Mouse (Mus musculus) spleen, adult 2 months (tissue): ENCODE measurements around the gene Aip. TPM values are rescaled to one million over a fixed set of nuclear protein-coding genes. Genes with fewer than 3 reads are reported as not detected.
"Not testable (repeated sequence)": the region's sequence is repeated elsewhere in the genome, so short reads cannot be mapped to it uniquely, and the experiment has no call there.

Experiments
- DNase-seq, 2 experiments: peaks; one replicate each; pipeline versions ENCODE4 v3.0.0 to v3.0.0-alpha.2; 2012 to 2021; ENCODE audit warnings: low spot score in 2 of 2, low read depth in 1 of 2
- H3K27ac ChIP-seq: fragments of 200-500 bp; 2 replicates; pipeline ENCODE4 v1.5.1; 2012; ENCODE audit warnings: low read length, inconsistent platforms; ENCODE audit not compliant: insufficient read depth
- H3K27me3 ChIP-seq: fragments of 200-500 bp; 2 replicates; pipeline ENCODE4 v1.6.1; 2012; ENCODE audit warnings: mild to moderate bottlenecking, moderate library complexity, low read length, inconsistent platforms; ENCODE audit not compliant: control insufficient read depth, insufficient read depth
- H3K36me3 ChIP-seq: fragments of 200-500 bp; 2 replicates; pipeline ENCODE4 v1.6.1; 2012; ENCODE audit warnings: mild to moderate bottlenecking, low read length, inconsistent platforms; ENCODE audit not compliant: control insufficient read depth, insufficient read depth
- H3K4me1 ChIP-seq: fragments of 200-500 bp; 2 replicates; pipeline ENCODE4 v1.6.1; 2011; ENCODE audit warnings: inconsistent platforms; ENCODE audit not compliant: control insufficient read depth, insufficient read depth, insufficient read length
- H3K4me3 ChIP-seq: fragments of 200-500 bp; 2 replicates; pipeline ENCODE4 v1.5.1; 2011; ENCODE audit warnings: mild to moderate bottlenecking, inconsistent platforms; ENCODE audit not compliant: insufficient read depth, insufficient read length; ENCODE audit errors: extremely low read depth
- CTCF ChIP-seq: fragments of 200-500 bp; IDR thresholded peaks from 2 replicates; pipeline ENCODE4 v1.5.1; 2011; ENCODE audit warnings: mild to moderate bottlenecking, inconsistent platforms; ENCODE audit not compliant: insufficient read depth, insufficient read length, insufficient replicate concordance; ENCODE audit errors: extremely low read depth
- POLR2A ChIP-seq: fragments of 200-500 bp; IDR thresholded peaks from 2 replicates; pipeline ENCODE4 v1.6.1; 2011; ENCODE audit warnings: low read depth, low read length, inconsistent platforms
- WGBS: fragments of 180-500 bp; shearing (Covaris S2); methylation state at CpG from one replicate; pipeline ENCODE4 v1.1.7; 2018; 5-methylcytosine and 5-hydroxymethylcytosine counted together
- polyA plus RNA-seq: library from polyadenylated mRNA; depleted of rRNA; stranded (reverse); fragments of >200 nt; gene quantifications from 2 replicates; pipeline ENCODE4 v1.2.3, GENCODE M21; 2012

Gene Aip
- polyA plus RNA-seq, 1 experiment, result 85.3 TPM

DNA sequence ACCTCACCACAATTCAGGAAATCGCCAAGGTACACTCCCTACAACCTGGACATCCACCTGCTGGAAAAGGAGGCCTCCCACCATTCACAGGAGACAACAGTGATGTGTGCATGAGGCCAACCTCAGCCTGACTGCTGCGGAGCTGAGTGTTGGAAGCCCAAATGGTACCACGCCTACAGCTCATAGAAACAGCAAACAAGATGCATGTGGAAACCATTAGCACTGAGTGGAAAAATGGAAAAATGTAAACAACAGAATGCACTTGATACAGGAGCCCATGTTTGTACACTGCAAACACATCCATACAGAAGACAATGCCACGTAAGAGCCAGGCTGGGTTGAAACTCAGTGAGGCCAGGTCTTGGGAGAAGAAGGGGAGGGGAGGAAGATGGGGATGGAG, 1.2 kb downstream of the Aip start:
- Histone ChIP-seq H3K4me3 (no peak overlapping the region), H3K27ac (peak overlapping the region; percentile 10), H3K27me3 (no peaks in the 10 kb centered on the region), H3K4me1 (peaks cover 30% of the 10 kb centered on the region), H3K36me3 (peaks cover 9% of the 10 kb centered on the region)
- 93% methylated on average over 4 of the region's 4 CpGs for whole genome bisulfite sequencing
- DNase-seq, result peak in 1 of 2 experiments; percentile 3
- no peak for TF ChIP-seq CTCF
- no peak for TF ChIP-seq POLR2A

DNA sequence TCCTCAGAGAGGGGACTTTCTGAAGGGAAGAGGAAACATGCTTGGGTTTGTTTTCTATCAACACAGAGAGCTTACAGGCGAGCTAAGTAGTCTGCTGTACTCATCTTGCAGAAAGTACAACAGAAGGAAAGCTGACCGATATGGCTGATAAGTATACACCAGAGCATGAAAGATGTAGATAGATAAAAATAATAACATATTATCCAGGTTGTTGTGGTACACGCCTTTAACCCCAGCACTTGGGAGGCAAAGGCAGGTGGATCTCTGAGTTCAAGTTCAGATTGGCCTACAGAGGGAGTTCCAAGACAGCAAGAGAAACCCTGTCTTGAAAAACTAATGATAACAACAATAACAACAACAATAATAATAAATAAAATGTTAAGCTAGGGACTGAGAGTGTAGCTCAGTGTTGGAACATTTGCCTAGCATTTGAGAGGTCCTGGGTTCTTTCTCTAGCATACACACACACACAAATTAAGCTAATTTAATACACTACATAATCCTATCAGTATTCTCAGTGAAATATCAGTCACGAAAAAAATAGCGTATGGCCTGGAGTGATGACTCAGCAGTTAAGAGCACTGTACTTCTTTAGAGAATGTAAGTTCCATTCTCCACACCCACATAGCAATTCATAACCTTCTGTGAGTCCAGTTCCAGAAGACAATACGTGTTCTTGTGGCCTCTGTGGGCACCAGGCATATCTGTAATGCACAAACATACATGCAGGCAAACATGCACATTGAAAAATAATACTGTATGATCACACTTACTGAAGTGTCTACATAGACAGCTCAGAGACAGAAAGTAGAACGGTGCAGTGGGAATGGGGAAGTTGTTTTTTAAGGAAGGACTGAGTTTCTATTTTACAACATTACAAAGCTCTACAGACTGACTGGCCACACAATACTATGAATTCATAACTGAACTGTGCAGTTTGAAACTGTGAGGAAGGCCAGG, 3.0 kb downstream of the Aip start:
- WGBS, result 31% methylated on average over 7 of the region's 7 CpGs
- no peak overlapping the region for H3K4me3 ChIP-seq

DNA sequence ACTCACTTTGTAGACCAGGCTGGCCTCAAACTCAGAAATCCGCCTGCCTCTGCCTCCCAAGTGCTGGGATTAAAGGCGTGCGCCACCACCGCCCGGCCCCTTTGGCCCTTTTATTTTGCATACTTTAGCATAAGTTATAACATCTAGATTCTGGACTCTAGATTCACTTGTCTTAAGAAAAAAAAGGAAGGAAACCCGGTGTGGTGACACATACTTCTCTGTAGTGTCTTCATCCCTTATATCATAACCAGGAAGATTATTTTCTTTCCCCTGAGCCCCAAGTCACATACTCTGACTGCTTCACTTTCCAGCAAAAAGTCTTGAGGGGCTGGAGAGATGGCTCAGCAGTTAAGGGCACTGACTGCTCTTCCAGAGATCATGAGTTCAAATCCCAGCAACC, 3.8 kb downstream of the Aip start:
- WGBS, result 30% methylated on average over 6 of the region's 6 CpGs
- not testable (repeated sequence) for H3K4me3 ChIP-seq, H3K36me3 ChIP-seq, H3K27me3 ChIP-seq
- peak in 1 of 2 experiments; percentile 15 for DNase-seq
- Histone ChIP-seq H3K27ac (peak overlapping the region; percentile 78), H3K4me1 (peaks cover 32% of the 10 kb centered on the region)

More for the DNA sequence above, 3.0 kb downstream of the Aip start:
- Histone ChIP-seq H3K27me3 (no peaks in the 10 kb centered on the region), H3K4me1 (peaks cover 35% of the 10 kb centered on the region), H3K27ac (peak overlapping the region; percentile 60), H3K36me3 (peaks cover 5% of the 10 kb centered on the region)
- peak in 1 of 2 experiments; percentile 3 for DNase-seq
- TF ChIP-seq POLR2A (no peak), CTCF (no peak)

DNA sequence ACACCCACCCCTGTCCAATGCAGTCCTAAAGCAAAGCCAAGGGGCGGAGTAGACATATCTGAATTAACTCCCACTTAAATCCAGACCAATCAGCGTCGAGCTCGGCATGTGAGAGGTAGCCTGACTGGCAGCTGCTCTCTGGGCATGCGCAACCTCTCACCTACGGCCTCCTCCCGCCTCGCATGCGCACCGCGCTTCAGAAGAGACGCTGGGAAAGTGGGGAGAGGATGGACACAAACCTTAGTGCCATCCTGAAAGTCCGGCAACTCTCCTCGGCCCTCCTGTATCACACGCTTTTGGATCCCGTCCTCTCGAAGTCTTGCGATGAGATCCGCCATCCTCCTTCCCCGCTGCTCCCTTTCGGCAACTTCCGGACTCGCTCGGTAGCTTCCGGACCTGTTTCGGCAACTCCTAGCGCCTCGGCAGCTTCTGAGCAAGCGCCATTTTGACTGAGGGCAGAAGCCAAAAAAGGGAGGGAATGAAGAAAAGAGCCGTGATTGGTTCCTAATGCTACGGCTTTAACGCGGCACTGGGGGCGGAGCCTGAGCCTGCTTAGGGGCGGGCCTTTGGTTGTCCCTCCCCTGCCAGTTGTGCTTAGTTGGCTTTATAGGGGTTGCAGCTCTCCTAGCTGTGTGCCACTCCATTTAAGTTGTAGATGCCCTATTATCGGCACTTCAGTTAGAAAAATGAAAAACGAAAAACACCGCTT, 4.4 kb downstream of the Aip start:
- H3K27me3 ChIP-seq, result no peaks in the 10 kb centered on the region
- WGBS, result 2% methylated on average over 38 of the region's 38 CpGs
- H3K4me3 ChIP-seq, result peak overlapping the region; percentile 90
- DNase-seq, result peak; percentile 99
- TF ChIP-seq CTCF (no peak), POLR2A (peak; percentile 80)
- peak overlapping the region; percentile 99 for H3K27ac ChIP-seq
- peaks cover 29% of the 10 kb centered on the region for H3K4me1 ChIP-seq
- H3K36me3 ChIP-seq, result peaks cover 5% of the 10 kb centered on the region; the same call in 1 of the 2 replicates

DNA sequence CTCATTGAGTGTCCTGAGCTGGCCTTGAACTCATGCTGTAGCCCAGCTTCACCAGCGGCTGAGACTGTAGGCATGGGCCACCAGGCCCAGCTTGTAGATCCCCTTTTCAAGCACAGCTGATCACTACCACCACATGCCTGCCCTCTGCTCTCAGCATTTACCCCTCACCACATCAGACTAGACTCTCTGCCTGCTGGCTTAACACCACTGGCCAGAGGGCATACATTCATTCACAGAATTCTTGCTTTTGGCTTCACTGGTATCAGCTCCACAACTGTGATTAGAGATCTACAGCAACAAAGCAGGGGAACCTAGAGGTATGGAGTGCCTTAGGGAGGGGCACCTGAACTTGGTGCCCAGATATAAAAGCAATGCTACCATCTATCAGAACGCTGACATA, 5.2 kb downstream of the Aip start:
- WGBS, result 62% methylated on average over 2 of the region's 2 CpGs

DNA sequence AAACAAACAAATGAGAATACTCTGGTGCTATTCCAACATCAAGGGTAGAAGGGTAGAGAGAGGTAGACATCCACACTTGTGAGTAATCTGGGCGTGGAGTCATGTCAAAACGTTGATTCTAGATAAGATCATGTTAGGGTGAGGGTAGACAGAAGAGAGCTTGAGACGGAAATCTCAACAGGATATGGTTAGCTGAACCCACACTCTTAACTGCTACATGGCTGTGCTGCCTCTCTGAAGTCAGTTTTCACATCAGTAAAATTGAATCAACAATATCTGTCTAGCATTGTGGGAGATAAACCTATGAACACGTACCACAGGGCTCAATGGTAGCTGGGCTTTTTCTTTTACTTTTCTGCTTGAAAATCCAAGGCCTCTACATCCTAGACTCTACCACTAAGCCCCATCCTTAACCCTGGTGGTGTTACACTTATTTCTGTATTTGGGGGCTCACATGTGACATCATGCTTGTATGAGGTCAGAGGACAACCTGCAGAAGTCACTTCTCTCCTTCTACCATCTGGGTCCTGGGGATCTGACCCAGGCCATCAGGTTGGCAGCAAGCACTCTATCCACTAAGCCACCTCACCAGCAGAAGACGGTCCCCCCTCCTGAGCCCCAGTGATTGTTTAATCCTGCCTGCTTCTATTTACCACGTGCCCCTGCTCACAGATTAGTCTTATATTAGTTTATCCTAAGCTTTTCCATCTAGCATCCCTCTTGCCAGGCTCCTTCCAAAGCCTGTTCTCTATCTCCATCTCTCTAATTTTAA, 5.8 kb downstream of the Aip start:
- Histone ChIP-seq H3K4me3 (peak overlapping the region; percentile 8), H3K27me3 (no peaks in the 10 kb centered on the region), H3K4me1 (peaks cover 30% of the 10 kb centered on the region), H3K36me3 (peaks cover 16% of the 10 kb centered on the region), H3K27ac (peak overlapping the region; percentile 99)
- 30% methylated on average over 6 of the region's 6 CpGs for WGBS
- peak; percentile 9 to 69 for DNase-seq
- TF ChIP-seq CTCF, result no peak
- TF ChIP-seq POLR2A, result no peak

More for the DNA sequence above, 5.2 kb downstream of the Aip start:
- TF ChIP-seq CTCF (no peak), POLR2A (no peak)
- H3K27ac ChIP-seq, result peak overlapping the region; percentile 99
- no peaks in the 10 kb centered on the region for H3K27me3 ChIP-seq
- H3K4me1 ChIP-seq, result peaks cover 29% of the 10 kb centered on the region
- peak in 1 of 2 experiments; percentile 4 for DNase-seq
- peaks cover 11% of the 10 kb centered on the region for H3K36me3 ChIP-seq
- peak overlapping the region; percentile 8 for H3K4me3 ChIP-seq
